Mouse (Mus musculus) urinary bladder, postnatal 10 days (tissue): ENCODE results near the gene Srgap2.
A peak's percentile ranks its signal among the peaks of the same experiment; 100 is the strongest.

ENCODE experiments used
- DNase-seq: peaks from one replicate; pipeline ENCODE4 v3.0.0; 2022; ENCODE audit warnings: low spot score

Gene Srgap2

DNA sequence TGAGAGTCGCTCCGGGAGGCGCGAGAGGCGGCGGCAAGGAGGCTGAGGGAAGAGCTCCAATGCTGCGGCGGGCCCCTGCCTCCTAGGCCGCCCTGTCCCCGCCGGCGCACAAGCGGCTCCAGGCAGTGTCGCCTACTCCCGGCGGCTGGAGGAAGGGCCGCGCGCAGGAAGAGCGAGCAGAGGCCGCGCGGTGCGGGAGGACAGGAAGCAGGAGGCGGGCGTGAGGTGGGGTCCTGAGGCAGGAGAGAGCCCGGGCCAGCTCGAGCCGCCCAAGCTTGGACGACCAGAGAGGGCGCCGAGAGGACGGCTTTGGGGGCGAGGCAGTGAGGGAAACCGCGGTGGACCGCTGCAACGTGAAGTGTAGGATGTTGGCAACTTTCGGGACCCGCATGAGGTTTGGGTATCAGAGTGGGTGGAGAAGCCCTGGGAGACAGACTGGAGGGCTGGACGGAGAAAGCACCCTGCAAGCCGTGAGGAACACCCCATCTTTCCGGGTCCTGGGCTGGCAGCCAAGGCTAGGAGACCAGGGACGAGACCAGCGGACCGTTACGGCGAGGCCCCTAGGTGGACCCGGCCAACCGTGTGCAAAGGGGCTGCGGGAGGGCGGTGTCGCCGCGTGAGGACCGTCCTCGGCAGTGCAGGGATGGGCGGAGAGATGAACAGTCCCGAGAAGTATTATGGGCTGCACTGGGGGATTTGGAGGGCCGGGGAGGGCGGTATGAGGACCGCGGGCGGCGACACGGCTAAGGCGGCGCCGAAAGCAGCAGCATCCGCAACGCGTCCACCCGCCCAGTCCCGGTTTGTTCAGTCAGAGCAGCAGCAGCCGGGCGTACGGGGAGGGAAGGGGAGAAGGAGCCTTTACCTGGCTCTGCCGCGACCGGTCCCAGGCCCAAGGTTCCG is 531 bp downstream of the Srgap2 start:
- DNase-seq, result peak; percentile 25

DNA sequence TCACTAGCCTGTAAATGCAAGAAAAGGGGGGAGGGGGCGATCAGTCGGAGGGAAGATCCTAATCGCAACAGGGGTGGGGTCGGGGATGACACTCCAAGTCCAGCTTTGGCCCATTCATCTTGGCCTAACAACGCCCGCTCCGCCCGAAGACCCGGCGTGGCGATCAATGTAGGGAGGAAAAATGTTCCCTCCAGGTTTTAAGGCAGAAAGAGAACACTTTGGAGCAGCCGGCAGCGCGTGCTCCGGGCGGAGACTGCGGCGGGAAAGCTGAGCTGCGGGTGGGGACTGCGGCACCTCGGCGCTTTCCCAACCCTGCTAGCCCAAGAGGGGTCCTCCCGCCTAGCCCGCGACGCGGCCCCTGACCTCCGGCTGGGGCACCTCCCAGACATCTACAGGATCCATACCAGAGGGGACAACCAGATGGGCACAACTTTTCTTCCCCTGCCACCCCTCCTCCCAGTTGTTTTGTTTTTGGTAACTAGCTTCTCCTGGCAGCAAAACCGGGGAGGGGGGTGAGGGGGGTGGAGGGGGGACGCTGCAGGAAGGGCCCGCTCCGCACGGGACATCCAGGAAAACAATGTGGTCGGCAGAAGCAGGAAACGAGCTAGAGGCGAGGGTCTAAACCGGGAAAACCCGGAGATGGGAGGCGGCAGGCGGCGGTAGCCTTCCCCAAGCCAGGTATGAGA is 1.4 kb downstream of the Srgap2 start:
- no peak for DNase-seq

DNA sequence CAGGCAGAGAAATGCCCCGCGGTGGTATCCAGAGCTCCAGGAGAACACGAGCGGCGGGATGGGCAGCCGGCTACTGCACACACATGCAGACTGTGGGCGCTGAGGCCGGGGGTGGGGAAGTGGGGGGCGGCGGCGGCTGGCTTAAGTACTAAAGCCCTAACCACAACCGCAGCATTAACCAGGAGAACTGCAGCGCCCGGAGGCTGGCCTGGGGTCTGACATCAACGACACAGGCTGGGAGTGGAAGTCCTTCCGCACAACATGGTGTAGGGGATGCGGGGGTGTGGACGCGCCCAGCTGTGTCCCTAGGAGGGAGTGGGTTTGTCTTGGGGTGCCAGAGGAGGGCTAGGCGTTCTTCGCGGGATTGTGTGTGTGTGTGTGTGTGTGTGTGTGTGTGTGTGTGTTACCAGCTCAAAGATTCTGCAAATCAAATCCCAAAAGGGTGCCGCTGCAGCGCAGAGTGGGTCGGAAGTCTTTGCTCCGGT is 2.0 kb downstream of the Srgap2 start:
- DNase-seq, result no peak

DNA sequence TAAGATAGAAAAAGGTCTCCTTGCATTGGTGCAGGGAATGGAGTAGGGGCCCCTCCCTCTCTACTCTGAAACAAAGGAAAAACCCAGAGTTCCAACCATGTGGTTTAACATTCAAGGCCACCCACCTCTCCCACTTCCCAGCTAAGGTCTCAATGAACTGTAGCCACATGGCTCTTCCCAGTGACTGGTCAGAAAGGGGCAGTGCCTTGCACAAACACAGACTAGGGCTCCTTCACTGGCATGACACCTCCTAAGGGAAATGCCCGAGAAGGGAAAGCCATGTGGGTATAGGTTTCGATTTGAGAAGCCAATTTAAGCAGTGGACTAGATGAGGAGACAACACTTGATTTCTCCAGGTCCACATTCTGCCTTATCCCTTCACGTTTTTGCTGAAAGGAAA is 3.4 kb downstream of the Srgap2 start:
- DNase-seq, result no peak

DNA sequence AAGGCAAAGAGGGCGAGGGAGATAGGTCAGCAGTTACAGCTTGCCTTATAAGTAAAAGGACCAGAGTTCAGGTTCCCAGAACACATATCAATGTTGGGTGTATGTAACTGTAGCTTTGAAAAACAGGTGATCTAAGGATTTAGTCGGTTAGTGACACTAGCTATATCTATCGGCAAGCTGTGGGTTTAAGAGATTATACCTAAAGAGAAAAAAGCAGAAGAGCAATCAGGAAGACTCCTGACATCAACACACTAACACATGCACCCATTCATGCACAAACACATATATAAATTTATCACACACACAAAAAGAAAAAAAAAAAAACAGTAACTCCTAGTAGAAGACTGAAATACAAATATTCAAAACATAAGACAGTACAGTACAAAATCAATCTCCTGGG is 10.6 kb downstream of the Srgap2 start:
- DNase-seq, result no peak

DNA sequence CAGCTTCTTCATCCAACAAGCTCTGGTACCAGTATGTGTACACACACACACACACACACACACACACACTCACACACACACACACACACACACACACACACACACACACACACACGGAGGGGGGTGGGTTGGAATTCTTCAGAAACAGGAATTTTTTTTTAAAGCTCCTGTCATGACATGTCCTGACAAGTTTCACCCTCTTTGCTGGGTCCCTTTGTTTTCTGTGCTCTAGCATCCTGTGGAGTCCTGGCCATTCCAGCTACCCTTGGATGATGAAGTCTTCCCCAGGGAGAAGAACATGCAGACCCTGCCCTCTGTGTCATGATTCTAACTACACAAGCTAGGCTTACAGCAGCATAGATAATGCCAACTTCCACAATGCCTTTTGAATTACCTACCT is 13.0 kb downstream of the Srgap2 start:
- DNase-seq, result no peak

DNA sequence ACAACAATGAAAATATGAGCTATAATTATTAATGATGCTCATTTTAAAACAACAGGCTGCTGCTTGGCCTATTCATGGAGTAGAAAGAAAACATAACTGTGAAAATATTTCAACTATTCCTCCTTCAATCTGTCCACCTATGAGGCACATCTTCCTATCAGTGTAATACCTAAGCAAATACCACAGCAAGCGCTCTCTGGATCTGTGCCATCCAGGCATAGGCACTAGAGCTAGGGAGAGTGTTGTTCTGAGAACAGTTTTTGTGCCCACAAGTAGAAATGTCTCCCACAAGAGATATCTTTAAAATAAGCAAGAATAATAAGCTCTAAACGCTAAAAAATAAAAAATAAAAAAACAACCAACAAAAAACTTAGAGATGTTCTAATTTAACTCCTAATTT is 14.0 kb downstream of the Srgap2 start:
- no peak for DNase-seq

GRCm38 (mm10) chr1:131511661-131512500 is 15.3 kb downstream of the Srgap2 start:
- DNase-seq, result no peak

GRCm38 (mm10) chr1:131511131-131511530 is 16.0 kb downstream of the Srgap2 start:
- no peak for DNase-seq

- no peak for DNase-seq
These were observed 25.5 kb downstream of the Srgap2 start for GRCm38 (mm10) chr1:131501681-131502080.

DNA sequence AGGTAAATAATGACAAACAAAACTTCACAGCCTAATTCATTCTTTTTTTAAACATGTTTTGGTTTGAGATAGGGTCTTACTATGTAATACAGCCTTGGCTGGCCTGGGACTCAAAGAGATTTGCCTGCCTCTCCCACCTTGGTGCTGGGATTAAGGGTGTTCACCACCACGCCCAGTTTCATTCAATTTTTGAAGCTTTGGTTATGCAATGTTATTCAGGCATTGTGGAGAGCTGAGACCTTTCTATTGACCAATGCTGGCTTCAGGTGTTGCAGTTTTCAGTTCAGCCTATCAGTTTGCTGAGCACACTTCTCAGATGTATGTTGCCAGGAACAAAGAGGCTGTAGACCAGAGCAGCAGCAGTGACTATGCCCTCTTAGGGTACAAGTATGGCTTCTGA is 28.9 kb downstream of the Srgap2 start:
- no peak for DNase-seq

DNA sequence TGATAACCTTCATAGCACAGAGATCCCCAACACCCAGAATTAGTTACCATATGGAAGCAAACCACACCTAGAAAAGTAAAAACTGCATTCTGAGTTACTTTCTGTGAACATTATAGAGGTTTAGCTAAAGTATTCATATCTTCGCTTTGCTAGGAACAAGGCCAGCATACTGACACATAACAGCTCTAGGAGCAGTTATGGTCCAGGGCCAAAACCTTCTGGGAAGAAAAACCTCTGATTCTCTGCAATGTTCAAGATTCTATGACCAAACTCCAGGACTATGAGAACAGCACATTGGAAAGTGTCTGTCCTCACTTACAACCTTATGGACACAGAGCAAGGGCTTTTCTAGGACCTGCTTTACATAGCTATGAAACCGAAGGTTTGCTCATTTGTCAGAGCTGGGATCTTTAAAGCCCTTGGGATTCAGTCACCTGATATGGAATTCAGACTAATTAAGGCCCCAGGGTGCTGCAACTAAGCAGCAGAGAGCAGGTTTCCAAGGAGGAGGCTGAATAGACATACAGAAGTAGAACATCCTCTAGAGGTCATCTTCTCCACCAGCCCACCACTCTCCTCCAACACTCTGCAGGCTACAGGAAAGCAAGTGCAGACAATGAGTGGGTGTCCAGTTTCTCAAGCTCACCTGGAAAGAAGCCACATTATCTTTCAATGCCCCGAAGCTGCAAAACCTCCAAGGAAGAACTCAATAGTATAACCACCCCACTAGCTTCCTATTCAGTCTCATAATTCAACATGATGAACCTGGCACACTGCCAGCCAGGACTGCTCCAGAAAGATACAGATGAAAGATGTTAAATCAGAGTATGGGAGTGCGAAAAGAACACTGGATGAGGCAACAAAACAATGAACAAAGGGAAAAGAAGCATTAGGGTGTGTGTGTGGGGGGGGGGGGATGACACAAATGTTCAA is 32.9 kb downstream of the Srgap2 start:
- no peak for DNase-seq

DNA sequence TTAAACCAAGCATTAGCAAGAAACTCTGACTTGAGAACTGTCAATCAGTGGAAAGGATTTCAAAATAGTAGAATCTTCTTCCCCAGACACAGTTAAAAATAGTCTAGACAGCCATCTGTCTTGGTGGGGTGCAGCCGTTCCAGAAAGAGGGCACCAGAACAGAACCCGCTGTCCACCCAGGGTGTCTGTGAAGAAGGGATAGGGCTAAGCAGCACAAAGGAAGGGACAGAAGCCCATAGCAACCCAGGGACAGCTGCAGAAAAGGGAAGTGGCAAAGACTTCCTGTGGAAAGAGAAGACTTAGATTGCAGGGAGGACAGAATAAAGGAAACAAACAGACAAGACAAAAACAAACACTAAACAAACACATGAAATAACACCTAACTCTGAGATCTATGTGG is 34.8 kb downstream of the Srgap2 start:
- DNase-seq, result no peak

GRCm38 (mm10) chr1:131491579-131491978 is 35.6 kb downstream of the Srgap2 start:
- DNase-seq, result no peak

GRCm38 (mm10) chr1:131489312-131489711 is 37.8 kb downstream of the Srgap2 start:
- no peak for DNase-seq

- no peak for DNase-seq
These were observed 40.9 kb downstream of the Srgap2 start for GRCm38 (mm10) chr1:131486094-131486850.

DNA sequence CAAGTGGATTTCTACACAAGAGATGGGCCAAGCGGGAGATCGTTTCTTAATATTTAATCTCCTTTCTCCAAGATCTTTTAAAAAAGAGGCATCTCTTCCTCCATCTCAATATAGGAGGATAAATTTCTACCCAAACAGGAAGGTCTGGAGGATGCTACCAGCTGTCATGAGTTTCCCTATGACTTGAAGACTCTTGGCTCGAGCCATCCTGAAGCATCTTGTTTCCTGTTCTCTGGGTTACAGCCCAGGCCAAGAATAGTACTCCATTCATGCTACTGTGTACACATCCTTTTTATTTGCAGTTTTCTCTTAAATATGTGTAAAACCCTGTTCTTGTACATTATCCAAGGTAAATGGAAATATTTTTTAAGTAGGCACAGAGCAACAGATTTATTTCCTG is 44.9 kb downstream of the Srgap2 start:
- no peak for DNase-seq

DNA sequence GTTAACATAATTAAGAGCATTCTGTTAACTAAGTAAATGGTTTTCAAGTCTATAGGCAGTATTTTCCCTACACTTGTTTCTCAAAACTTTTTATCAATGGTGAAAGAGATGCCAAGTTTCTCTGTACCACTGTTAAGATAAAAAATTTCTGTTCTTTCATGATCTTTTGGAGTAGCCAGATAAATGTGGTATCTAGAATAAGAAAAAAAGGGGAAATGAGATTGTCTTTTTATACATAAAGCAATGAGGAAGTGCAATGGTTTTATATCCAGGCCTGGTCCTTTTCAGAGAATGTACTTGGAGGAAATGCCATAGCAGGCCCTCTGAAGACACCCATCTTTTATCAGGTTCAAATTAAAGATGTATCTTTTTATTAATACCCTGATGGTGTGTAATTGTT is 45.8 kb downstream of the Srgap2 start:
- no peak for DNase-seq

DNA sequence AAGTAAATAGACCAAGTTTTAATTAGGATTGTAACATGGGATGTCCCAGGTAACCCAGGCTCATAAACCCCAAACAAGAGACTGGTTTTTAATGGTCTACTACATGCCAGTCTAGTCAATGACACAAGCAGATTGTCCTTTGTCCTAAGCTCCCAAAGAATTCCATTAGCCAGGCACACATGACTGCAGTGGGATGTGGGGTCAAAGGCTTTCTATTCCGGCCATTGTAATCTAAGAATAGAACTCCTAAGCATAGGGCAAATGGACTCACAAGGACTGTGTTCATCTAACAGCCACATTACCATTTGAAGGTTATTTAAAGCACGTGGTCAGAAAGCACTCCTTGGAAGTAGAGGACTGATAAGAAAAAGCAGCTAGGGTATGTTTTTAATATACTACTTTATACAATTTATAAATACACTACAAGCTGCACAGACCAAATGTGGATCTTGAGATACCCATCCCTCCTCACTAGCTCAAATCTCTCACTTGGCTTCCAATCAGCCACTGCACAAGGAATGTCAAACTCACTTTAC is 48.3 kb downstream of the Srgap2 start:
- no peak for DNase-seq

- DNase-seq, result no peak
These were observed 51.8 kb downstream of the Srgap2 start for GRCm38 (mm10) chr1:131475306-131475705.
